ENCODE assay signal across 22 mouse cellular contexts in genomic region chr16:22001606-22002005, GRCm38 (mm10). TPM values are rescaled to one million over a fixed set of nuclear protein-coding genes. Genes with fewer than 3 reads are reported as not detected.
DNase-seq lines count a peak whose midpoint lies in the region; ATAC-seq and TF ChIP-seq lines count a peak whose summit lies in the region.
"Had no signal": no experiment of that assay in that cellular context is flagged by ENCODE, and none has a peak within 500 bp of the region (broad histone marks: within the 10 kb centered on the region; RNA-seq: fewer than 3 reads in every experiment).

No protein-coding gene starts in this region.

- H3K4me1 ChIP-seq in lung, embryonic 16.5 days (replicated peaks; ENCODE audit: control insufficient read depth, insufficient read depth, low read length): peaks cover 2% of the 10 kb centered on the region; the same call in 1 of the 2 replicates
- peaks cover 2% of the 10 kb centered on the region for H3K4me1 ChIP-seq in lung, adult 2 months (ENCODE audit: control insufficient read depth, insufficient read depth, low read length)
- 0 out of 2 replicates have a peak, but pooled peaks cover 4% of the 10 kb centered on the region for H3K4me1 ChIP-seq in intestine, embryonic 15.5 days (replicated peaks)
- H3K4me1 ChIP-seq in stomach, postnatal 0 days (replicated peaks; ENCODE audit: control insufficient read depth, insufficient read depth): no peaks in the 10 kb centered on the region
- H3K4me1 ChIP-seq: embryonic facial prominence, embryonic 13.5 days; midbrain, embryonic 15.5 days had no signal

- H3K4me2 ChIP-seq in lung, embryonic 16.5 days (ENCODE audit: low read depth, low read length): no peak overlapping the region
- H3K4me2 ChIP-seq in intestine, embryonic 15.5 days (replicated peaks): no peak overlapping the region
- no peak overlapping the region for H3K4me2 ChIP-seq in stomach, postnatal 0 days (replicated peaks; ENCODE audit: low read depth)
- H3K4me2 ChIP-seq: embryonic facial prominence, embryonic 13.5 days; heart, embryonic 15.5 days; midbrain, embryonic 15.5 days had no signal

- H3K4me3 ChIP-seq in lung, embryonic 16.5 days (ENCODE audit: low read length): no peak overlapping the region
- no peak overlapping the region for H3K4me3 ChIP-seq in lung, adult 2 months (replicated peaks; ENCODE audit: extremely low read depth, low read depth, low read length)
- no peak overlapping the region for H3K4me3 ChIP-seq in intestine, embryonic 15.5 days (replicated peaks)
- H3K4me3 ChIP-seq in stomach, postnatal 0 days (ENCODE audit: low read depth, low read length): no peak overlapping the region
- H3K4me3 ChIP-seq: embryonic facial prominence, embryonic 13.5 days; heart, embryonic 15.5 days; left cerebral cortex, adult 2 months; midbrain, embryonic 15.5 days; myocyte had no signal

- no peaks in the 10 kb centered on the region for H3K9me3 ChIP-seq in lung, embryonic 16.5 days (ENCODE audit: control insufficient read depth, low read length)
- H3K9me3 ChIP-seq in intestine, embryonic 15.5 days: no peaks in the 10 kb centered on the region
- H3K9me3 ChIP-seq in stomach, postnatal 0 days (ENCODE audit: control insufficient read depth, low read length): no peaks in the 10 kb centered on the region
- H3K9me3 ChIP-seq: embryonic facial prominence, embryonic 13.5 days; heart, embryonic 15.5 days; midbrain, embryonic 15.5 days had no signal

- intact Hi-C loops in heart, postnatal 25 days (cut with DNase I): loop anchor here (10.0 kb wide), 1 partner anchor 157 kb away; no protein-coding TSS in a partner anchor

- no peak for TF ChIP-seq EP300 in stomach, postnatal 0 days (optimal IDR thresholded peaks at IDR 0.05)

- ATAC-seq in lung, embryonic 16.5 days (ENCODE audit: low read depth): no peak
- peak; percentile 62 for ATAC-seq in intestine, embryonic 15.5 days
- no peak for ATAC-seq in stomach, postnatal 0 days (ENCODE audit: low FRiP score, low TSS enrichment)
- ATAC-seq: forebrain, postnatal 0 days; hindbrain, postnatal 0 days; midbrain, embryonic 15.5 days had no signal

- WGBS in lung, embryonic 16.5 days: 40% methylated on average over 3 of the region's 3 CpGs
- WGBS in lung, adult 2 months: 49% methylated on average over 3 of the region's 3 CpGs
- WGBS in intestine, embryonic 15.5 days: 46% methylated on average over 3 of the region's 3 CpGs
- 34% methylated on average over 3 of the region's 3 CpGs for WGBS in stomach, postnatal 0 days

- H3K9ac ChIP-seq in lung, embryonic 16.5 days (ENCODE audit: low read length): no peak overlapping the region
- H3K9ac ChIP-seq in intestine, embryonic 15.5 days: no peak overlapping the region
- H3K9ac ChIP-seq in stomach, postnatal 0 days (ENCODE audit: low read length): no peak overlapping the region
- H3K9ac ChIP-seq: embryonic facial prominence, embryonic 13.5 days; forebrain, postnatal 0 days; heart, embryonic 15.5 days; midbrain, embryonic 15.5 days had no signal

- no peaks in the 10 kb centered on the region for H3K27me3 ChIP-seq in lung, embryonic 16.5 days (ENCODE audit: control insufficient read depth, insufficient read depth, low read depth, low read length)
- no peaks in the 10 kb centered on the region for H3K27me3 ChIP-seq in intestine, embryonic 15.5 days (replicated peaks)
- H3K27me3 ChIP-seq in stomach, postnatal 0 days (ENCODE audit: control insufficient read depth, insufficient read depth, low read length): no peaks in the 10 kb centered on the region
- H3K27me3 ChIP-seq: heart, embryonic 15.5 days; midbrain, embryonic 15.5 days had no signal

- DNase-seq in lung, adult 2 months: no peak
- DNase-seq in ES-CJ7 (ENCODE audit: low read depth, low spot score): peak; percentile 23
- no peak for DNase-seq in stomach, postnatal 0 days (ENCODE audit: low spot score)
- no peak for DNase-seq in heart, postnatal 25 days (ENCODE audit: low spot score)
- DNase-seq in Muller cell, postnatal 12 days (ENCODE audit: inconsistent ontology term): no peak
- DNase-seq: adrenal gland, adult 2 months; cerebellum, adult 9-11 months; forebrain, postnatal 0 days; kidney, adult 8-10 months; kidney, postnatal 25 days; left cerebral cortex, postnatal 4 days; liver had no signal

- peak overlapping the region; percentile 22 for H3K27ac ChIP-seq in lung, embryonic 16.5 days (ENCODE audit: low read length)
- H3K27ac ChIP-seq in intestine, embryonic 15.5 days: peak overlapping the region; percentile 9; the same call in 1 of the 2 replicates
- H3K27ac ChIP-seq in stomach, postnatal 0 days (replicated peaks): peak overlapping the region; percentile 53; the same call in 1 of the 2 replicates
- H3K27ac ChIP-seq: embryonic facial prominence, embryonic 13.5 days; heart, embryonic 15.5 days; hindbrain, postnatal 0 days; left cerebral cortex, adult 2 months; midbrain, embryonic 15.5 days had no signal

- TF ChIP-seq POLR2A in lung, adult 2 months (IDR thresholded peaks at IDR 0.05; ENCODE audit: borderline replicate concordance, extremely low read depth, low read depth, low read length): no peak

- H3K36me3 ChIP-seq in lung, embryonic 16.5 days (ENCODE audit: control insufficient read depth, insufficient read depth, low read length): no peaks in the 10 kb centered on the region
- no peaks in the 10 kb centered on the region for H3K36me3 ChIP-seq in intestine, embryonic 15.5 days
- H3K36me3 ChIP-seq in stomach, postnatal 0 days (ENCODE audit: control insufficient read depth, insufficient read depth, low read length): no peaks in the 10 kb centered on the region
- H3K36me3 ChIP-seq: embryonic facial prominence, embryonic 13.5 days; heart, embryonic 15.5 days; midbrain, embryonic 15.5 days had no signal

- TF ChIP-seq CTCF in lung, adult 2 months (IDR thresholded peaks at IDR 0.05; ENCODE audit: insufficient read depth, low read length): no peak
- TF ChIP-seq CTCF in stomach, postnatal 0 days (IDR thresholded peaks at IDR 0.05; ENCODE audit: low read depth): no peak

RNA-seq across cellular contexts. Expression of gene Liph, which starts 6.1 kb away (rescaled TPM):
- polyA plus RNA-seq in lung, embryonic 16.5 days (2015; fragmentation: Nextera tagmentation; extraction: Ambion mirVana): 2.7 and 3.6 TPM in 2 replicates
- polyA plus RNA-seq in lung, adult 2 months (2012; rRNA removed): 16.5 and 23.6 TPM in 2 replicates
- 23.1 and 24.3 TPM in 2 replicates for polyA plus RNA-seq in intestine, embryonic 15.5 days (2015; fragmentation: Nextera tagmentation; extraction: Ambion mirVana)
- polyA plus RNA-seq in stomach, postnatal 0 days (2015; fragmentation: Nextera tagmentation; extraction: Ambion mirVana): 34.6 and 35.2 TPM in 2 replicates
- not detected for total RNA-seq in heart, postnatal 25 days (2021)
- total RNA-seq: granulocyte monocyte progenitor cell, adult 5-6 weeks; megakaryocyte-erythroid progenitor cell, adult 5-6 weeks had no signal
- polyA plus RNA-seq: adrenal gland, adult 2 months had no signal

RNA-seq across cellular contexts. Expression of gene Senp2, which starts 7.7 kb away (rescaled TPM):
- 42.1 and 44.5 TPM in 2 replicates for polyA plus RNA-seq in lung, embryonic 16.5 days (2015; fragmentation: Nextera tagmentation; extraction: Ambion mirVana)
- polyA plus RNA-seq in lung, adult 2 months (2012; rRNA removed): 8.1 and 13.7 TPM in 2 replicates
- polyA plus RNA-seq in intestine, embryonic 15.5 days (2015; fragmentation: Nextera tagmentation; extraction: Ambion mirVana): 32.8 and 36.0 TPM in 2 replicates
- 18.8 and 19.2 TPM in 2 replicates for polyA plus RNA-seq in stomach, postnatal 0 days (2015; fragmentation: Nextera tagmentation; extraction: Ambion mirVana)
- 10 to 100 TPM; 19.6 to 20.7 TPM for total RNA-seq in heart, postnatal 25 days (2021)

RNA-seq across cellular contexts. Expression of gene Tmem41a, which starts 54.3 kb away (rescaled TPM):
- 19.8 and 23.1 TPM in 2 replicates for polyA plus RNA-seq in lung, embryonic 16.5 days (2015; fragmentation: Nextera tagmentation; extraction: Ambion mirVana)
- 15.3 and 19.1 TPM in 2 replicates for polyA plus RNA-seq in lung, adult 2 months (2012; rRNA removed)
- 85.2 and 90.8 TPM in 2 replicates for polyA plus RNA-seq in intestine, embryonic 15.5 days (2015; fragmentation: Nextera tagmentation; extraction: Ambion mirVana)
- 37.6 TPM in 2 replicates for polyA plus RNA-seq in stomach, postnatal 0 days (2015; fragmentation: Nextera tagmentation; extraction: Ambion mirVana)
- total RNA-seq in heart, postnatal 25 days (2021): 10 to 100 TPM in 1 of 2 experiments, 1 to 10 TPM in 1; 8.7 to 13.2 TPM
